Mouse (Mus musculus) neural tube, embryonic 11.5 days (tissue): ENCODE results near the gene Yod1. TPM values are rescaled to one million over a fixed set of nuclear protein-coding genes. Genes with fewer than 3 reads are reported as not detected.

Experiments used
- ATAC-seq: fragments of 200-750 bp; cut with Nextera tagmentation; 2 replicates; pipeline ENCODE4 v1.8.0; 2017; ENCODE audit warnings: moderate number of reproducible peaks, mild to moderate bottlenecking, moderate TSS enrichment, moderate library complexity; ENCODE audit not compliant: insufficient read depth, low FRiP score, low TSS enrichment
- DNase-seq: peaks from one replicate; pipeline ENCODE4 v3.0.0-alpha.2; 2015; ENCODE audit warnings: low spot score
- H3K27ac ChIP-seq: fragments of 300-500 bp; sonication (generic); 2 replicates; pipeline ENCODE4 v1.5.1; 2014; ENCODE audit warnings: low read depth, mild to moderate bottlenecking, low read length
- H3K27me3 ChIP-seq: fragments of 300-500 bp; sonication (generic); 2 replicates; pipeline ENCODE4 v1.6.1; 2014; ENCODE audit warnings: mild to moderate bottlenecking, low read length, mixed read lengths; ENCODE audit not compliant: control insufficient read depth, insufficient read depth
- H3K36me3 ChIP-seq: fragments of 300-500 bp; sonication (generic); 2 replicates; pipeline ENCODE4 v1.6.1; 2014; ENCODE audit warnings: mild to moderate bottlenecking, low read length, moderate library complexity, mixed read lengths; ENCODE audit not compliant: control insufficient read depth, insufficient read depth
- H3K4me1 ChIP-seq: fragments of 300-500 bp; sonication (generic); 2 replicates; pipeline ENCODE4 v1.6.1; 2014; ENCODE audit warnings: low read length, mixed read lengths; ENCODE audit not compliant: control insufficient read depth, insufficient read depth
- H3K4me2 ChIP-seq: fragments of 300-500 bp; sonication (generic); 2 replicates; pipeline ENCODE4 v1.6.1; 2014; ENCODE audit warnings: low read depth, mild to moderate bottlenecking, moderate library complexity
- H3K4me3 ChIP-seq: fragments of 300-500 bp; sonication (generic); 2 replicates; pipeline ENCODE4 v1.5.1; 2014; ENCODE audit warnings: low read depth, low read length
- H3K9ac ChIP-seq: fragments of 300-500 bp; sonication (generic); 2 replicates; pipeline ENCODE4 v1.6.1; 2014; ENCODE audit warnings: mild to moderate bottlenecking, low read length
- H3K9me3 ChIP-seq: fragments of 300-500 bp; sonication (generic); 2 replicates; pipeline ENCODE4 v1.6.1; 2016; ENCODE audit warnings: low read length; ENCODE audit not compliant: control insufficient read depth
- WGBS: fragments of 180-500 bp; shearing (Covaris S2); extraction: QIAGEN DNeasy Blood & Tissue Kit; methylation state at CpG from one replicate; pipeline ENCODE4 v1.1.7; 2014; 5-methylcytosine and 5-hydroxymethylcytosine counted together
- polyA plus RNA-seq: library from polyadenylated mRNA; unstranded; fragments of >200 nt; fragmentation: Nextera tagmentation; extraction: Ambion mirVana; gene quantifications from 2 replicates; pipeline ENCODE4 v1.2.1, GENCODE M21; 2014

Yod1 gene
- polyA plus RNA-seq, 1 experiment from 2014 or later = 10.3 TPM

- no peaks in the 10 kb centered on the region for H3K4me1 ChIP-seq
- no peaks in the 10 kb centered on the region for H3K36me3 ChIP-seq
- no peak overlapping the region for H3K4me3 ChIP-seq
- no peak overlapping the region for H3K9ac ChIP-seq
- no peak for DNase-seq
- no peaks in the 10 kb centered on the region for H3K9me3 ChIP-seq
- H3K27me3 ChIP-seq = no peaks in the 10 kb centered on the region
- no peak for ATAC-seq
- no peak overlapping the region for H3K4me2 ChIP-seq
- no peak overlapping the region for H3K27ac ChIP-seq
- WGBS = 69% methylated on average over 1 of the region's 1 CpGs
These were observed 10.9 kb downstream of the Yod1 start for GRCm38 (mm10) chr1:130728070-130728469.

- Histone ChIP-seq H3K27ac (no peak overlapping the region), H3K4me3 (no peak overlapping the region), H3K4me1 (no peaks in the 10 kb centered on the region), H3K36me3 (no peaks in the 10 kb centered on the region), H3K27me3 (no peaks in the 10 kb centered on the region), H3K9me3 (no peaks in the 10 kb centered on the region), H3K4me2 (no peak overlapping the region), H3K9ac (no peak overlapping the region)
- WGBS = 88% methylated on average over 3 of the region's 3 CpGs
- DNase-seq = no peak
- ATAC-seq = no peak
These were observed 11.6 kb downstream of the Yod1 start for GRCm38 (mm10) chr1:130728708-130729107.

- no peaks in the 10 kb centered on the region for H3K4me1 ChIP-seq
These were observed 12.0 kb downstream of the Yod1 start, which contains the start of gene Pfkfb2 for GRCm38 (mm10) chr1:130729153-130729552. TSS of gene Pfkfb2 (minus strand) at chr1:130729253.

GRCm38 (mm10) chr1:130731741-130732337 lies 14.7 kb downstream of the Yod1 start, which contains the start of gene AA986860:
TSS of gene AA986860 (plus strand) at chr1:130731976.
- 6% methylated on average over 10 of the region's 10 CpGs for WGBS
- no peak for ATAC-seq
- H3K4me1 ChIP-seq = no peaks in the 10 kb centered on the region
- peak; percentile 28 for DNase-seq
- no peak within 1 kb of the TSS for H3K4me3 ChIP-seq
- no peaks in the 10 kb centered on the region for H3K36me3 ChIP-seq
- peak within 1 kb of the TSS; percentile 17; the same call in 1 of the 2 replicates for H3K4me2 ChIP-seq
- no peaks in the 10 kb centered on the region for H3K27me3 ChIP-seq
- H3K9me3 ChIP-seq = no peaks in the 10 kb centered on the region
- no peak within 1 kb of the TSS for H3K27ac ChIP-seq
- no peak within 1 kb of the TSS for H3K9ac ChIP-seq

More at GRCm38 (mm10) chr1:130729153-130729552, 12.0 kb downstream of the Yod1 start, which contains the start of gene Pfkfb2:
- ATAC-seq (no peak), DNase-seq (no peak)
- no peaks in the 10 kb centered on the region for H3K9me3 ChIP-seq
- H3K27ac ChIP-seq = no peak within 1 kb of the TSS
- no peaks in the 10 kb centered on the region for H3K36me3 ChIP-seq
- H3K9ac ChIP-seq = no peak within 1 kb of the TSS
- no peak within 1 kb of the TSS for H3K4me3 ChIP-seq
- no peak within 1 kb of the TSS for H3K4me2 ChIP-seq
- 83% methylated on average over 2 of the region's 2 CpGs for WGBS
- H3K27me3 ChIP-seq = no peaks in the 10 kb centered on the region

GRCm38 (mm10) chr1:130732706-130733658 lies 15.9 kb downstream of the Yod1 start:
- H3K27me3 ChIP-seq = no peaks in the 10 kb centered on the region
- no peak for ATAC-seq
- H3K4me3 ChIP-seq = no peak overlapping the region
- H3K9me3 ChIP-seq = no peaks in the 10 kb centered on the region
- DNase-seq = no peak
- no peaks in the 10 kb centered on the region for H3K36me3 ChIP-seq
- no peak overlapping the region for H3K4me2 ChIP-seq
- no peak overlapping the region for H3K27ac ChIP-seq
- no peaks in the 10 kb centered on the region for H3K4me1 ChIP-seq
- H3K9ac ChIP-seq = no peak overlapping the region
- WGBS = 90% methylated on average over 13 of the region's 13 CpGs

- ATAC-seq = no peak
- 89% methylated on average over 4 of the region's 4 CpGs for WGBS
These were observed 16.5 kb downstream of the Yod1 start for GRCm38 (mm10) chr1:130733671-130734070.

GRCm38 (mm10) chr1:130734452-130734851 lies 17.3 kb downstream of the Yod1 start:
- H3K9ac ChIP-seq = no peak overlapping the region
- WGBS = 83% methylated on average over 5 of the region's 5 CpGs
- no peak for DNase-seq

More at GRCm38 (mm10) chr1:130733671-130734070, 16.5 kb downstream of the Yod1 start:
- DNase-seq = no peak
- Histone ChIP-seq H3K4me2 (no peak overlapping the region), H3K4me3 (no peak overlapping the region), H3K36me3 (no peaks in the 10 kb centered on the region), H3K27me3 (no peaks in the 10 kb centered on the region), H3K27ac (no peak overlapping the region), H3K9ac (no peak overlapping the region), H3K9me3 (no peaks in the 10 kb centered on the region), H3K4me1 (no peaks in the 10 kb centered on the region)

GRCm38 (mm10) chr1:130734852-130735251 lies 17.7 kb downstream of the Yod1 start:
- Histone ChIP-seq H3K4me2 (no peak overlapping the region), H3K9me3 (no peaks in the 10 kb centered on the region), H3K36me3 (no peaks in the 10 kb centered on the region), H3K27me3 (no peaks in the 10 kb centered on the region), H3K9ac (no peak overlapping the region), H3K4me1 (no peaks in the 10 kb centered on the region), H3K27ac (no peak overlapping the region), H3K4me3 (no peak overlapping the region)
- 90% methylated on average over 8 of the region's 8 CpGs for WGBS
- ATAC-seq (no peak), DNase-seq (no peak)

More at GRCm38 (mm10) chr1:130734452-130734851, 17.3 kb downstream of the Yod1 start:
- ATAC-seq = no peak
- no peaks in the 10 kb centered on the region for H3K9me3 ChIP-seq
- H3K27me3 ChIP-seq = no peaks in the 10 kb centered on the region
- H3K4me2 ChIP-seq = no peak overlapping the region
- H3K27ac ChIP-seq = no peak overlapping the region
- H3K4me1 ChIP-seq = no peaks in the 10 kb centered on the region
- H3K4me3 ChIP-seq = no peak overlapping the region
- H3K36me3 ChIP-seq = no peaks in the 10 kb centered on the region
